In the genomic region with DNA sequence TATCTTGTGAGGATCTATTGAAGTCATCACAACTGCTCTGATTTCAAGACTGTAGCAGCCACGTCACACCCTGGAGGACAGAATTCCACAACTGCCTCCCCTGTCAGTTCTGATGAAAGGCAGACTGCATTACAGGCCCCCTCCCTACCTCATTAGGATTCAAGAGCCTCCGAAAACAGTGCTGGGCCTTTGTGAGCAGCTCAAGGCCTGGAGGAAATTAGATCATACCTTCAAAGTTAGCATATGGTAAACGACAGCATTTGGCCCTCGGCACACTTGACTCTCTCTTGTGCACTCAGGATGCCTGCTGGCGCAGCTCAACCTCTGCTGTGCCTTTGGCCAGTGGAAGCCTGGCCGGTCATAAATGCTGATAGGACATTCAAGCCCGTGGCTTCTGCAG, we compare ENCODE assay signal across 10 mouse cellular contexts.
DNase-seq lines count a peak whose midpoint lies in the region; ATAC-seq lines count a peak whose summit lies in the region.
"Had no signal": no experiment of that assay in that cellular context is flagged by ENCODE, and none has a peak within 500 bp of the region (broad histone marks: within the 10 kb centered on the region; RNA-seq: fewer than 3 reads in every experiment).

No protein-coding gene starts in this region.

- no peak overlapping the region for H3K27ac ChIP-seq in embryonic facial prominence, embryonic 11.5 days (replicated peaks; ENCODE audit: low read depth, low read length)
- H3K27ac ChIP-seq in intestine, embryonic 15.5 days: no peak overlapping the region

- peak; percentile 34 for DNase-seq in retina, postnatal 1 day
- DNase-seq in retina, embryonic 14.5 days (ENCODE audit: low spot score): no peak
- DNase-seq in embryonic facial prominence, embryonic 11.5 days (ENCODE audit: low spot score): peak; percentile 66
- no peak for DNase-seq in neural tube, embryonic 10.5 days (ENCODE audit: extremely low spot score, low spot score)
- DNase-seq in adrenal gland, postnatal 10 days: no peak
- no peak for DNase-seq in spleen, postnatal 14 days (ENCODE audit: low spot score in 2 of 2)
- no peak for DNase-seq in layer of hippocampus, adult 18-20 months (ENCODE audit: low spot score in 2 of 2)
- DNase-seq: lung, postnatal 4 days; thymus, adult 18-20 months had no signal

- H3K36me3 ChIP-seq in embryonic facial prominence, embryonic 11.5 days (replicated peaks; ENCODE audit: control insufficient read depth, insufficient read depth, low read depth, low read length): no peaks in the 10 kb centered on the region
- H3K36me3 ChIP-seq in intestine, embryonic 15.5 days: no peaks in the 10 kb centered on the region; the same call in 1 of the 2 replicates

- H3K4me2 ChIP-seq in embryonic facial prominence, embryonic 11.5 days (ENCODE audit: low read depth, low read length): no peak overlapping the region
- H3K4me2 ChIP-seq in intestine, embryonic 15.5 days (replicated peaks): no peak overlapping the region

- no peaks in the 10 kb centered on the region; the same call in 1 of the 2 replicates for H3K4me1 ChIP-seq in embryonic facial prominence, embryonic 11.5 days (ENCODE audit: control insufficient read depth, insufficient read depth, low read length)
- H3K4me1 ChIP-seq in intestine, embryonic 15.5 days (replicated peaks): no peaks in the 10 kb centered on the region

- H3K27me3 ChIP-seq in embryonic facial prominence, embryonic 11.5 days (ENCODE audit: control insufficient read depth, insufficient read depth, low read length): no peaks in the 10 kb centered on the region
- no peaks in the 10 kb centered on the region for H3K27me3 ChIP-seq in intestine, embryonic 15.5 days (replicated peaks)

- H3K4me3 ChIP-seq in embryonic facial prominence, embryonic 11.5 days (ENCODE audit: low read depth, low read length): no peak overlapping the region
- no peak overlapping the region for H3K4me3 ChIP-seq in intestine, embryonic 15.5 days (replicated peaks)

- 0 out of 2 replicates have a peak, but pooled peaks have one; percentile 23 for ATAC-seq in embryonic facial prominence, embryonic 11.5 days (replicated peaks; ENCODE audit: insufficient number of reproducible peaks, low FRiP score, low TSS enrichment, low read depth)
- peak; percentile 17; the same call in 1 of the 2 replicates for ATAC-seq in intestine, embryonic 15.5 days

- 42% methylated on average over 7 of the region's 7 CpGs for WGBS in embryonic facial prominence, embryonic 11.5 days
- 39% methylated on average over 7 of the region's 7 CpGs for WGBS in intestine, embryonic 15.5 days

- no peaks in the 10 kb centered on the region for H3K9me3 ChIP-seq in embryonic facial prominence, embryonic 11.5 days (replicated peaks; ENCODE audit: control insufficient read depth, low read length)
- no peaks in the 10 kb centered on the region for H3K9me3 ChIP-seq in intestine, embryonic 15.5 days

- no peak overlapping the region for H3K9ac ChIP-seq in embryonic facial prominence, embryonic 11.5 days (replicated peaks; ENCODE audit: low read length)
- no peak overlapping the region for H3K9ac ChIP-seq in intestine, embryonic 15.5 days

Comparison
In these comparisons a context has a peak if more than half of its experiments do, and no peak if none do; other contexts are left out.
1. DNase-seq: peak in retina, postnatal 1 day (single experiment) and embryonic facial prominence, embryonic 11.5 days (single experiment); none in retina, embryonic 14.5 days (single experiment), neural tube, embryonic 10.5 days (single experiment), adrenal gland, postnatal 10 days (single experiment), spleen, postnatal 14 days (0 of 2) and layer of hippocampus, adult 18-20 months (0 of 2).